Mouse (Mus musculus) R1 (cell line): Measurements from ENCODE around the gene Zbtb20.

Source experiments
- DNase-seq: peaks from one replicate; pipeline ENCODE4 v3.0.0-alpha.2; 2018; ENCODE audit warnings: low read depth, low spot score

Zbtb20 gene

GRCm38 (mm10) chr16:42910716-42911115 lies 35.0 kb downstream of the Zbtb20 start:
- DNase-seq: no peak

GRCm38 (mm10) chr16:42911326-42911725 lies 35.6 kb downstream of the Zbtb20 start:
- no peak for DNase-seq

GRCm38 (mm10) chr16:42911815-42912214 lies 36.1 kb downstream of the Zbtb20 start:
- DNase-seq: no peak

- peak; percentile 35 for DNase-seq
Observed at GRCm38 (mm10) chr16:42913291-42913690, 37.6 kb downstream of the Zbtb20 start.

GRCm38 (mm10) chr16:42914457-42915085 lies 38.9 kb downstream of the Zbtb20 start:
- DNase-seq: peak; percentile 46

GRCm38 (mm10) chr16:42919992-42920760 lies 44.5 kb downstream of the Zbtb20 start:
- DNase-seq: no peak

- no peak for DNase-seq
Observed at GRCm38 (mm10) chr16:42921436-42921835, 45.8 kb downstream of the Zbtb20 start.

GRCm38 (mm10) chr16:42938211-42938610 lies 62.5 kb downstream of the Zbtb20 start:
- no peak for DNase-seq

- no peak for DNase-seq
Observed at GRCm38 (mm10) chr16:42947016-42947415, 71.3 kb downstream of the Zbtb20 start.

GRCm38 (mm10) chr16:42955401-42955800 lies 79.7 kb downstream of the Zbtb20 start:
- DNase-seq: peak; percentile 10

- no peak for DNase-seq
Observed at GRCm38 (mm10) chr16:42972872-42973271, 97.2 kb downstream of the Zbtb20 start.

- DNase-seq: no peak
Observed at GRCm38 (mm10) chr16:42998896-42999295, 123.2 kb downstream of the Zbtb20 start.

- no peak for DNase-seq
Observed at GRCm38 (mm10) chr16:43026351-43026750, 150.7 kb downstream of the Zbtb20 start.

GRCm38 (mm10) chr16:43029243-43029642 lies 153.6 kb downstream of the Zbtb20 start:
- no peak for DNase-seq

- no peak for DNase-seq
Observed at GRCm38 (mm10) chr16:43035709-43036108, 160.0 kb downstream of the Zbtb20 start.

- DNase-seq: no peak
Observed at GRCm38 (mm10) chr16:43036510-43036909, 160.8 kb downstream of the Zbtb20 start.

- DNase-seq: no peak
Observed at GRCm38 (mm10) chr16:43037320-43037719, 161.6 kb downstream of the Zbtb20 start.

- no peak for DNase-seq
Observed at GRCm38 (mm10) chr16:43045611-43046010, 169.9 kb downstream of the Zbtb20 start.

GRCm38 (mm10) chr16:43046686-43047085 lies 171.0 kb downstream of the Zbtb20 start:
- DNase-seq: no peak

GRCm38 (mm10) chr16:43069666-43070295 lies 194.1 kb downstream of the Zbtb20 start:
- no peak for DNase-seq

- no peak for DNase-seq
Observed at GRCm38 (mm10) chr16:43071875-43072274, 196.2 kb downstream of the Zbtb20 start.

GRCm38 (mm10) chr16:43072818-43073594 lies 197.3 kb downstream of the Zbtb20 start:
- no peak for DNase-seq
